Mouse (Mus musculus): ENCODE results near the gene Tpsb2.

The Tpsb2 gene

DNA sequence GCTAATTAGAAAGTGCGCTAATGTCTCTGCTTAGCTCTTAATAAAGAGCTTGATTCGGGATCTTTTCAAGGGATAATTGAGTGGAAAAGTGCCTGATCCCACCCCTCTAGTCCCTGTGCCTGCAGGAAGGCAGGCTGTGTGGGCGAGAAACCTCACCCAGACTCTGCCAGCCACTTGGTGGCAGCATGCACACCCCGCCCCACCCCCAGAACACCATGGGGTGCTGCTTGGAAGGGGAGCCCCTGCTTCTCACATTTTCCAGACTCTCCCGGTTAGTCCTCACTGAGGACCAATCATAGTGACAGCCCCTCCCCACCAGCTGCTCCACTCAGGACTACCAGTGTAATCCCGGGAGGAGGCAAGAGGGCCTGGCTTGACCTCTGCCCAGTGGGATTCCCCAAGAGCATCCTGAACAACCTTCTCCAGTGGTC lies 39.9 kb downstream of the Tpsb2 start:
- in situ Hi-C loops (cut with MboI, MseI), result no loop called here

DNA sequence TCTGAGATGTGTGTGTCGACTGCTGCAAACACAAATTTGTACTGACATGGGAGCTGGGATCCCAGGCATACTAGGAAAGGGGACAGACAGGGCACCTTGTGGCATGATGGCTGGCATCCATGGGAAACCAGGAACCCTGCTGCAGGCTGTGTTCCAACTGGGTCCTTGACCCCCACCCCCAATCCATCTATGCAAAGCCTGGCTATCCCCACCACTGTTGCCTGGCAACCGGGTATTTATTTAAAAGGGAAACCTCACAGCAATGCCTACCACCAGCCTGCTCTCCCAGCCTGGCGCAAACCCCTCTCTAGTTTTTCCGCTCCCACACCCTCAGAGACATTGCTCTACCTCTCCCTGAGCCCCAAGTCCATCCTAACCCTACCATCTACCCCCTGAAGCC lies 41.2 kb downstream of the Tpsb2 start:
- in situ Hi-C loops (cut with MboI, MseI), result no loop called here

DNA sequence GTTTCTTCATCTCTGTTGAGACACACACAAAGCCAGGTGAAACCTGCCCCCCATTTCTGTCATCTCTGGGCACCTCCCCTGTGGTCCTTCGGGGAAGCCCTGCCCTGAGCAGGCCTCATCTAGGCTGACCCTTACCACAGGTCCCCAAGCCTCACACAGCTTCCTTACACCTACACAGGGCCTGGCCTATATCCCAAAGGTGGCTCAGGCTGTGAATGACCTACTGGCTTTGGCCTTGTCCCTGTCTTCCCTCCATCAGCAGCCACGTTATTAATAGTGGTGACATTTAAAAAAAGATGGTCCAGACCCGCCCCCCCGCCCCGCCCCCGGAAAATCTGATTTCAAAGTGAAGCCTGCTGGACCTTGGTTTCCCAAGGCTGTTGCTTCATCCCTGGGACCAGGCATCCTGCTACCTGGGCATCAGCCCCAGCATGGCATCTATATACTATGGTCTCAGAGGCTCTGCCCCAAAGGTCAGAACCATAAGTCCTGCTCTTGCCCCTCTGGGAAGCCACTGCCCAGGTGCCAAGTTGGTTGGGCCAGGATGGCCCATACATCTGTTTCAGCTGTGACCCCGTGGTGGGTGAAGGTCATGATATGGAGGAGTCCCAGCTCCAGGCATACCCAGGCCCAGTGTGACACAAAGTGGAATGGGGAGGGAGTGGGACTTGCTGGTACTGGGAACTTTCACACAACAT lies 42.3 kb downstream of the Tpsb2 start:
- in situ Hi-C loops (cut with MboI, MseI), result no loop called here

DNA sequence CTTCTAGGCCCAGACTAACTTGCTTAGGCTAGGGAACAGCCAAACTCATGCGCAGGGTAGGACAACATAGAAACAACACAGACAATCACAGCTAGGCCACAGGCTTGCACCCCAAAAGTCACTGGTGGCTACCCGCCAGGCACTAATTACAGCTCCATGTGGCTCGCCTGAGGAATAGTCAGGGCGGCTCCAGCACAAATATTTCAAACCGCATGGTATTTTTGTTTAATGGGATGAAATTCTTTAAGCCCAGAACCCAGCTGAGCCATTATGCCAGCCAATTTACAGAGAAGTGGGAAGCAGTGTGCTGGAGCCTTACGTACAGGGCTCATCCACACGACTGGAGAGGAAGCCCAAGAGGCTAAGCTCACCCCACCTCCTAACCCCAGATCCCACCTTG lies 43.5 kb downstream of the Tpsb2 start:
- in situ Hi-C loops (cut with MboI, MseI), result no loop called here

DNA sequence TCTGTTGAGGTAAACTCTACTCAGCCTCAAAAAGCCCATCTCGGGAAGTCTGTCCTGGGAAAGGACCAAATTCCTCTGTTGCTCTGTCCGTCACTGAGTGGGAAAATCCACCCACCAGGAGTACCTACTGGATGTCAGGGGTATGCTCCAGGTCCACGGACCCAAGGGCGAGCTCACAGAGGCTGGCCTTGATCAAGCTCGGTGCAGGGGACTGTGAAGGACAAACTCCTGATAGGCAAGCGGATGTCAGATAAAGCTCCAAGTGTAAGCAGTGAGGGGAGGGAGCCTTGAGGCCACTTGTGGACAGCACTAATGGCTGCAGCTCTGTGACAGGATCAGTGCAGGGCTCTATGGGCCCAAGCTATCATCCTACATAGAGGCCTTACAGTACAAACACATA lies 44.1 kb downstream of the Tpsb2 start:
- in situ Hi-C loops (cut with MboI, MseI), result no loop called here

DNA sequence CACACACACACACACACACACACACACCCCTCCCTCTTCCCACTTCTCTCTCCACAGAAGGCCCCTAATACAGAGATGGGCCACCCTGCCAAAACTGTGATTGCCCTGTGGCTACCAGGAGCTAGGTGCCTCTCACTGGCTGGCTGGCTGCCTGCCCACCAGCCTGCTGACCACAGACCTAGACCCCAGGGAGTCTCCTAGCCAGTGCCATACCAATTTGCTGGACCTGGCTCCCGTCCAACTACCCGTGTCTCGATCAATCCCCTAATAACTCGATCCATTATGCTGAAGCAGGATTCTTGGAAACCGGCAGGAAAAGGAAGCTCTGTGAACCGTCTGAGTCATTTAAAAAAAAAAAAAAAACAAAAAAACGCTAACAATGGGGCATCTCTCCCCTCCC lies 44.7 kb downstream of the Tpsb2 start:
- in situ Hi-C loops (cut with MboI, MseI), result no loop called here

DNA sequence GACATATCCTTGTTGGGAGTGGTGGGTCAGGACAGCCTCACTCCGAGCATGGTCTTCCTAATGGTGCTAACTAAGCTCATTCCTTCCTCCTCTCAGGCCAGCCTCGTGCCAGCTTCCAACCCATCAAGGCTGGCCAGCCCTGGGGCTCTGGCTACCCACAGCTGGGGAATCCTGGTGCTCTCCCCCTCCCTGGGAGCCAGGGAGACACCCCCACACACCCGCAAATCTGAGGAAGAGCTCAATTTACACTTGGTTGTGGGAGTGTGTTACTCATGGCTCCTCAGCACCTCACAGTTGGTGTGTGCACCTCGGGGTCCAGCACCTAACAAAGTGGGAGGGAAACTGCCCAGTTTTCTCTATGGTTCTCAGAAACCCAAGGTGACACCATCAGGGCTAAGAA lies 45.1 kb downstream of the Tpsb2 start:
- in situ Hi-C loops (cut with MboI, MseI), result no loop called here

DNA sequence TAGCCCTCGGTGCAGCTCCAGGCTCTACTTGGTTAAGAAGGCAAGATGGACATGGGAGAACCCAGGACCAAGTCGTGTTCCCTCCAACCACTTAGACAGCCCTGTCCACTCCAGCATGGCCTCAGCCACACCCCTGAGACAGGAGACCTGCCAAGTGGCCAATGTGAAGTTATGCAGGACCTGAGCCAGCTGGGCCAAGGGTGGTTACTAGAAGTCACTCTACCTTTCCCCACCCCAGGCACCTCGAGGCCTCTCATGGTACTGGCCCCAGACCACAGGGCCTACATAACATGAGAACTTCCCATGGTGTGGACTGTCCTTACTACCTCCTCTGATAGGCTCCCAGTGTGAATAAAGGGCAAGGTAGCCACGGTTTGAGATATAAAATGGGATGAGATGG lies 48.1 kb downstream of the Tpsb2 start:
- in situ Hi-C loops (cut with MboI, MseI), result no loop called here

DNA sequence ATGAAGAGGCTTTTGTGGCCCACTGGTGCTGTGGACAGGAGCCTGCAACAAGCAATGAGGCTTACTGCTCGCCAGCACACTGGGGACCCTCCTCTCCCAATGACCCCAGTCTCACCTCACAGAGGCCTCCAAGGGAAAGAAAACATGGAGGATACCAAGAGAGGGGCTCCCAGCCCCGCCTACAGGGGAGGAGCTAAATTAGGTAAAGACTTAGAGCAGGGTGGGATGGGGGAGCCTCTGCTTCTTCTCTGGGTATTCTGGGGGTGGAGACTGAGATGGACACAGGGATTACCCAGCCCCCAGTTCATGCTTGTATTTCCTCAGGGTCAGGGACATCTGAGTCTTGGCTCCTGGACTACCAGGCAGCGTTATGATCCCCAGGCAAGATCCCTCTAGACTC lies 48.8 kb downstream of the Tpsb2 start:
- in situ Hi-C loops (cut with MboI, MseI), result no loop called here

DNA sequence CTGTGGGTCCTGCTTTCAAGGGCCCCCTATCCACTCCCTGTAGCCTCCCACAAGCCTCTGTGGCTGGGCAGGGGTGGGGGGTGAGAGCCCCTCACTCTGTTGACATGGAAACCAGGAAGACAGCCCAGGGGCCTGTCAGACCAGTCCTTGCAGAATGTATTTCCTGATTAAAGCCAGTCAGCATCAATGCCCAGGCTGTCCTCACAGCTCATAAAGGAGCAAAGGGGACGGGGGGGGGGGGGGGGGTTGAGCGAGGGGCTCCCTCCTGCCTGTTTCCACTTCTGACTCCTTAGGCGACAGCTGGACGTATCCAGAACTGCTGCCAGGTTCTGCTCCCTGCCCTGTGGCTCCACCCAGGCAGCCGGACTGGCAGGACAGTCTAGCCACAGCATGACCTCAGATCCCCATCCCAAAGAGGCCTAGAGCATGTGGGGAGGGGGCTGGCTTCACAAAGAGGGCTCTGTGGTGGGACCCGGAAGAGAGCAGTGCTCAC lies 49.4 kb downstream of the Tpsb2 start:
- in situ Hi-C loops (cut with MboI, MseI), result no loop called here

DNA sequence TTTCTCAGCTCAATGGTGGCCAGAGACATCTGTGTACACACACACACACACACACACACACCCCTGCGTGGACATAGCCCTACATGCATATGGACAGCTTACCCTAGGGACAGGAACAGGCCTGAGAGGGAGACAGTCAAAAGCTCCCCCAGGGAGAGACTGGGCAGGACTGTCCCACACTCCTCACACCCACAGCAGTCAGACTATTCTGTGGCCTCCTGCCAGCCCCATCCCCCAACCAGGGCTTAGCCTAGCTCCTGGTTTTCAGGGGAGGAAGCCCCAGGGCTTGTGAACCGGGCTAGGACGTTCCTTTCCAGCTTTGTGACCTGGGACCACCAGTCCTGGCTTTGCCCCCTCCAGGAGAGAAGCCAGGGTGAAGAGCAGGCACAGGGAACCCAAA lies 50.1 kb downstream of the Tpsb2 start:
- in situ Hi-C loops (cut with MboI, MseI), result no loop called here

DNA sequence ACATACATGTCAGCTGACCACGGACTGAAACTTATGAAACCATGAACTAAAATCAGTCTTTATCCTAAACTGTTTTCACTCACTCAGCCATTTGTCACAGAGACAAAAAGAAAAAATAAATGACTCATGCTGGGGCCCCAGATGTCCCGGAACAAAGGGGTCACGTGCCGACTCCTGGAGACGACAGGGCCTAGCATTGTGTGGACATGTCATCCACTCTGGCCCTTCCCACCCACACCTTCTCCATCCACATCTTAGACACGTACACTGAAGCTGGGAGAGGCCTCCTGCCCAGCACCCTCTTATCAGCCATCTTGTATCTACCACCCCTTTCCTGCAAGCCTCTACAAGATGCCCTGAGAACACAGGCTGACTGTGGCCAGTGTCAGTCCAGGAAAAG lies 51.9 kb downstream of the Tpsb2 start:
- in situ Hi-C loops (cut with MboI, MseI), result no loop called here

Measured in T-helper 2 cell (primary cell).